Mouse (Mus musculus) heart, postnatal 36 days (tissue): Measurements from ENCODE around the gene Mmrn1. TPM values are rescaled to one million over a fixed set of nuclear protein-coding genes. Genes with fewer than 3 reads are reported as not detected.

Experiments used
- DNase-seq, 2 experiments: peaks; one replicate each; pipeline ENCODE4 v3.0.0; 2021 to 2022
- intact Hi-C: fragments of 180-260 bp; cut with DNase I; formaldehyde crosslinking; loops from one replicate; pipeline ENCODE4 v1.15.1; 2025
- total RNA-seq, 2 experiments: library from RNA; stranded (reverse); gene quantifications; 2 replicates each; pipeline ENCODE4 v1.2.3; 2021

Gene Mmrn1
- total RNA-seq, 2 experiments from 2014 or later = 6.5 to 7.2 TPM

- DNase-seq = no peak
- intact Hi-C loops = no loop called here
Measured at GRCm38 (mm10) chr6:60987804-60988203, 63.0 kb downstream of the Mmrn1 start.

- intact Hi-C loops = no loop called here
- DNase-seq = no peak
Measured at GRCm38 (mm10) chr6:60992366-60992765, 67.6 kb downstream of the Mmrn1 start.

GRCm38 (mm10) chr6:60993386-60994108 is 68.8 kb downstream of the Mmrn1 start:
- no peak for DNase-seq
- intact Hi-C loops = no loop called here

GRCm38 (mm10) chr6:60994114-60994513 is 69.3 kb downstream of the Mmrn1 start:
- intact Hi-C loops = no loop called here

GRCm38 (mm10) chr6:60994521-60994920 is 69.7 kb downstream of the Mmrn1 start:
- no peak for DNase-seq
- intact Hi-C loops = no loop called here

More at GRCm38 (mm10) chr6:60994114-60994513, 69.3 kb downstream of the Mmrn1 start:
- no peak for DNase-seq

GRCm38 (mm10) chr6:60995596-60995995 is 70.8 kb downstream of the Mmrn1 start:
- no peak for DNase-seq
- intact Hi-C loops = no loop called here

- intact Hi-C loops = no loop called here
- DNase-seq = no peak
Measured at GRCm38 (mm10) chr6:60996328-60996727, 71.6 kb downstream of the Mmrn1 start.

- intact Hi-C loops = no loop called here
- DNase-seq = no peak
Measured at GRCm38 (mm10) chr6:61001003-61001790, 76.4 kb downstream of the Mmrn1 start.

GRCm38 (mm10) chr6:61003916-61004765 is 79.4 kb downstream of the Mmrn1 start:
- intact Hi-C loops = no loop called here
- no peak for DNase-seq

- DNase-seq = no peak
- intact Hi-C loops = no loop called here
Measured at GRCm38 (mm10) chr6:61013780-61014179, 89.0 kb downstream of the Mmrn1 start.

GRCm38 (mm10) chr6:61019689-61020088 is 94.9 kb downstream of the Mmrn1 start:
- no peak for DNase-seq
- intact Hi-C loops = no loop called here

GRCm38 (mm10) chr6:61020995-61021394 is 96.2 kb downstream of the Mmrn1 start:
- intact Hi-C loops = no loop called here
- DNase-seq = no peak

GRCm38 (mm10) chr6:61033251-61033650 is 108.5 kb downstream of the Mmrn1 start:
- DNase-seq = no peak

More at GRCm38 (mm10) chr6:61033251-61033650, 108.5 kb downstream of the Mmrn1 start:
- intact Hi-C loops = no loop called here

Other genes with a start within 250 kb of the Mmrn1 start
- 10 to 100 TPM; 22.5 to 25.3 TPM for gene Snca, start 95.1 kb upstream of the Mmrn1 start, total RNA-seq